Mouse (Mus musculus) erythroblast, embryonic 14.5 days (primary cell): ENCODE results near the gene Kdm8. TPM values are rescaled to one million over a fixed set of nuclear protein-coding genes. Genes with fewer than 3 reads are reported as not detected.

Experiments used
- H3K27me3 ChIP-seq: 2 replicates; pipeline ENCODE4 v1.6.1; 2012; ENCODE audit warnings: inconsistent platforms; ENCODE audit not compliant: control insufficient read depth
- H3K36me3 ChIP-seq: 2 replicates; pipeline ENCODE4 v1.6.1; 2012; ENCODE audit warnings: mild to moderate bottlenecking, inconsistent platforms; ENCODE audit not compliant: control insufficient read depth
- H3K4me1 ChIP-seq: 2 replicates; pipeline ENCODE4 v1.6.1; 2012; ENCODE audit warnings: inconsistent platforms; ENCODE audit not compliant: control insufficient read depth
- H3K4me3 ChIP-seq: replicated peaks from 2 replicates; pipeline ENCODE3; 2012; ENCODE audit warnings: moderate library complexity, mild to moderate bottlenecking, inconsistent platforms
- H3K9me3 ChIP-seq: 2 replicates; pipeline ENCODE4 v1.6.1; 2012; ENCODE audit warnings: low read length, inconsistent platforms, mixed read lengths; ENCODE audit not compliant: control insufficient read depth
- GATA1 ChIP-seq: IDR thresholded peaks from 2 replicates; pipeline ENCODE4 v1.6.1; 2012; ENCODE audit warnings: low read length, inconsistent platforms, mixed read lengths
- TAL1 ChIP-seq: IDR thresholded peaks from 3 replicates; pipeline ENCODE4 v1.6.1; 2012; ENCODE audit warnings: low read length, inconsistent platforms, mixed read lengths
- polyA plus RNA-seq: library from polyadenylated mRNA; stranded (reverse); fragments of >175 nt; gene quantifications from 2 replicates; pipeline ENCODE4 v1.2.3, GENCODE M21; 2012

Kdm8 gene
- polyA plus RNA-seq, 1 experiment, result 0.23 TPM

DNA sequence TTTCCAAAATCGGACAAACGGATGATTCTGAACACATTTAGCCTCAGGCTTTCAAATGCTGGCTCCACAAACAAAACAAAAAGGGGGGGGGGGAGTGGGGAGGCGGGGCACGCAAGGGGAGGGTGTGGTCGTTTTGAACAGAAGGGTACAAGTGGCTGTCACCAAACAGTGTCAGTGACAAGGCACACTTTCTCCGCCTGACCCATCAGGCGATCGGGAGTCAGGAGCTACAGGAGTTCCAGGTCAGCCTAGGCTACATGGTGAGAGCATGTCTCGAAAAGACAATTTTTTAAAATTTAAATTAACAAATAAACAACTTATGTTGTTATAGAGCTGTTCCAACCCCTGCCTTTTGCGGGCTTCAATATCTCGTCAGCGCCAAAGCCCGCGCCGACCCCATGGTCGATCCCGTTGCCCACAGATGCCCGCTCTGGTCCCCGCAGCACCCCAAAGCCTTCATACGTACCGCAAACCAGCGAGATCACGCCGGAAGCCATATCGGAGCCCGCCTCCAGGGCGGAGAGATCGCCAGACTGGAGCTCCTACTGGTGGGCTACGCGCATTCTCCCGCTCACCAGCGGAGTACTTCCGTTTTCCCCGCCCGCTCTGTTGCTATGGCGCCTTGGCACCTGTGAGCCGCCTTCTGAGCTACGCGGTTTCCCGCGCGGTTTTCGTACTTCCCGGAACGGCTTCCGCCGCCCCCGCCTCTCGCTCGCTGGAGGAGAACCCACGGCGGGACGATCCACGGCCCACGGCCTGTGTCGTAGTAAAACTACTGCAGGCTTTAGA, 46.7 kb downstream of the Kdm8 start, which contains the start of gene Nsmce1:
Gene Nsmce1, minus strand, starts transcription at position 650 of the 789 bp plus-strand sequence.
- Histone ChIP-seq H3K4me3 (peak within 1 kb of the TSS; percentile 80), H3K27me3 (no peaks in the 10 kb centered on the region), H3K36me3 (peaks cover 30% of the 10 kb centered on the region), H3K4me1 (peaks cover 72% of the 10 kb centered on the region), H3K9me3 (no peaks in the 10 kb centered on the region)
- TF ChIP-seq TAL1, result no peak
- 0 out of 2 replicates have a peak, but pooled peaks have one; percentile 33 for TF ChIP-seq GATA1

DNA sequence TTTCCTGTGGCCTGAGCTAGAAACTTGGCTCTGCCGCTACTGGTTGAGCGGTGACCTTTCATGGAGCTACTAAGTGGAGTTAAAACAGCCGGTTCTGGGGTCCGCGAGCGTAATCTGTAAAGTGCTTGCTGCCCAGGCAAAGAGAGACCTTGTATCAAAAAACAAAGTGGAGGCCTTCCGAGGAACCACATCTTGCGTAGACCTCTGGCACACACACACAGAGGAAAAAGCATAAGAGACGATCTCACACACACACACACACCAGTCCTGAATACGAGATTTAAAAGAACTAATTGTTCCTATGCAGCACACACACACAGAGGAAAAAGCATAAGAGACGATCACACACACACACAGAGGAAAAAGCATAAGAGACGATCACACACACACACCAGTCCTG, 47.3 kb downstream of the Kdm8 start:
- no peak for TF ChIP-seq GATA1
- no peak for TF ChIP-seq TAL1
- H3K36me3 ChIP-seq, result peaks cover 24% of the 10 kb centered on the region
- H3K4me3 ChIP-seq, result peak overlapping the region; percentile 80
- no peaks in the 10 kb centered on the region for H3K9me3 ChIP-seq
- H3K4me1 ChIP-seq, result peaks cover 66% of the 10 kb centered on the region
- H3K27me3 ChIP-seq, result no peaks in the 10 kb centered on the region

- no peak for TF ChIP-seq TAL1
- TF ChIP-seq GATA1, result no peak
- Histone ChIP-seq H3K4me3 (no peak overlapping the region), H3K36me3 (peaks cover 21% of the 10 kb centered on the region), H3K9me3 (no peaks in the 10 kb centered on the region), H3K4me1 (peaks cover 58% of the 10 kb centered on the region), H3K27me3 (no peaks in the 10 kb centered on the region)
Measured at GRCm38 (mm10) chr7:125492551-125492950, 48.1 kb downstream of the Kdm8 start.

GRCm38 (mm10) chr7:125495864-125496440, 51.5 kb downstream of the Kdm8 start:
- H3K4me1 ChIP-seq, result peaks cover 38% of the 10 kb centered on the region
- no peaks in the 10 kb centered on the region for H3K36me3 ChIP-seq
- H3K27me3 ChIP-seq, result no peaks in the 10 kb centered on the region
- no peaks in the 10 kb centered on the region for H3K9me3 ChIP-seq
- no peak overlapping the region for H3K4me3 ChIP-seq
- TF ChIP-seq GATA1 (no peak), TAL1 (no peak)

- TF ChIP-seq GATA1, result no peak
- no peak for TF ChIP-seq TAL1
- Histone ChIP-seq H3K9me3 (no peaks in the 10 kb centered on the region), H3K36me3 (no peaks in the 10 kb centered on the region), H3K27me3 (no peaks in the 10 kb centered on the region), H3K4me3 (no peak overlapping the region), H3K4me1 (peaks cover 16% of the 10 kb centered on the region)
Measured at GRCm38 (mm10) chr7:125499927-125500868, 55.7 kb downstream of the Kdm8 start.

DNA sequence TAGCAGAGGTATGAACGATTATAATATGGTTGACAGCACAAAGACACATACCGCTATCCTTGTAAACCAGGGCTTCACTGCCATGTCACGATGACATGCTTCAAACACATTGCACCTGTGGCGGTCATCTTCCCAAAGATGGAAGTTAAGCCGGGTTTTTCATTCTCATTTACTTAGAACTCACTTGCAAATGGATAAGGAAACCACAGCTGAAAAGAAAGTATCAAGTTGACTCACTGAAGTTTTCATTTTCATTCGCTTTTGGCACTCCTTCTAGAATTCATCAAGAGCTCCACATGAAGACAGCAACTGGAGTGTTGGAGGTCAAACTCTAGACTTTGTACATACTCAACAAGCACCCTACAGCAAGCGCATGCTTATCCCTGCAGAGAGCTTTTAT, 56.4 kb downstream of the Kdm8 start:
- TF ChIP-seq TAL1, result no peak
- no peak for TF ChIP-seq GATA1
- no peaks in the 10 kb centered on the region for H3K27me3 ChIP-seq
- no peaks in the 10 kb centered on the region for H3K36me3 ChIP-seq
- peaks cover 18% of the 10 kb centered on the region for H3K4me1 ChIP-seq
- H3K9me3 ChIP-seq, result no peaks in the 10 kb centered on the region
- H3K4me3 ChIP-seq, result no peak overlapping the region

- H3K36me3 ChIP-seq, result no peaks in the 10 kb centered on the region
- H3K9me3 ChIP-seq, result no peaks in the 10 kb centered on the region
- TF ChIP-seq TAL1 (no peak), GATA1 (no peak)
- H3K4me3 ChIP-seq, result no peak overlapping the region
- H3K4me1 ChIP-seq, result peaks cover 18% of the 10 kb centered on the region
- H3K27me3 ChIP-seq, result peaks cover 3% of the 10 kb centered on the region
Measured at GRCm38 (mm10) chr7:125503374-125504092, 59.1 kb downstream of the Kdm8 start.

GRCm38 (mm10) chr7:125504618-125505017, 60.1 kb downstream of the Kdm8 start:
- no peak overlapping the region for H3K4me3 ChIP-seq
- TF ChIP-seq GATA1 (no peak), TAL1 (no peak)

More at GRCm38 (mm10) chr7:125504618-125505017, 60.1 kb downstream of the Kdm8 start:
- H3K9me3 ChIP-seq, result no peaks in the 10 kb centered on the region
- H3K36me3 ChIP-seq, result no peaks in the 10 kb centered on the region
- H3K4me1 ChIP-seq, result peaks cover 14% of the 10 kb centered on the region
- peaks cover 3% of the 10 kb centered on the region for H3K27me3 ChIP-seq
